Mouse (Mus musculus) hindbrain, embryonic 16.5 days (tissue): ENCODE data around the gene Iqschfp. TPM values are rescaled to one million over a fixed set of nuclear protein-coding genes. Genes with fewer than 3 reads are reported as not detected.

Experiments
- ATAC-seq: fragments of 200-750 bp; cut with Nextera tagmentation; 2 replicates; pipeline ENCODE4 v1.8.0; 2017; ENCODE audit warnings: moderate TSS enrichment, moderate library complexity
- H3K27ac ChIP-seq: fragments of 300-500 bp; sonication (generic); 2 replicates; pipeline ENCODE4 v1.5.1; 2014; ENCODE audit warnings: low read depth, mild to moderate bottlenecking, control low read depth, low read length, moderate library complexity
- H3K27me3 ChIP-seq: fragments of 300-500 bp; sonication (generic); replicated peaks from 2 replicates; pipeline ENCODE4 v1.6.1; 2014; ENCODE audit warnings: low read length; ENCODE audit not compliant: control insufficient read depth, insufficient read depth
- H3K36me3 ChIP-seq: fragments of 300-500 bp; sonication (generic); 2 replicates; pipeline ENCODE4 v1.6.1; 2014; ENCODE audit warnings: mild to moderate bottlenecking, low read length, moderate library complexity, mixed read lengths; ENCODE audit not compliant: control insufficient read depth, insufficient read depth
- H3K4me1 ChIP-seq: fragments of 300-500 bp; sonication (generic); 2 replicates; pipeline ENCODE4 v1.6.1; 2014; ENCODE audit warnings: low read depth, low read length; ENCODE audit not compliant: control insufficient read depth, insufficient read depth
- H3K4me2 ChIP-seq: fragments of 300-500 bp; sonication (generic); 2 replicates; pipeline ENCODE4 v1.6.1; 2014; ENCODE audit warnings: mild to moderate bottlenecking, low read length, control low read depth, moderate library complexity
- H3K4me3 ChIP-seq: fragments of 300-500 bp; sonication (generic); 2 replicates; pipeline ENCODE4 v1.5.1; 2014; ENCODE audit warnings: mild to moderate bottlenecking, low read length, control low read depth, moderate library complexity
- H3K9ac ChIP-seq: fragments of 300-500 bp; sonication (generic); 2 replicates; pipeline ENCODE4 v1.6.1; 2014; ENCODE audit warnings: low read depth, mild to moderate bottlenecking, control low read depth, low read length, moderate library complexity
- H3K9me3 ChIP-seq: fragments of 300-500 bp; sonication (generic); 2 replicates; pipeline ENCODE4 v1.6.1; 2014; ENCODE audit warnings: mild to moderate bottlenecking, low read length, moderate library complexity; ENCODE audit not compliant: control insufficient read depth
- WGBS: fragments of 180-500 bp; shearing (Covaris S2); extraction: QIAGEN DNeasy Blood & Tissue Kit; methylation state at CpG from one replicate; pipeline ENCODE4 v1.1.7; 2014; 5-methylcytosine and 5-hydroxymethylcytosine counted together
- polyA plus RNA-seq: library from polyadenylated mRNA; unstranded; fragments of >200 nt; fragmentation: Nextera tagmentation; extraction: Ambion mirVana; gene quantifications from 2 replicates; pipeline ENCODE4 v1.2.1, GENCODE M21; 2015

Gene Iqschfp
- polyA plus RNA-seq, 1 experiment from 2014 or later, result 4.8 TPM

- no peak overlapping the region for H3K4me3 ChIP-seq
- peaks cover 2% of the 10 kb centered on the region; the same call in 1 of the 2 replicates for H3K4me1 ChIP-seq
- no peak overlapping the region for H3K9ac ChIP-seq
- H3K4me2 ChIP-seq, result no peak overlapping the region
- no peaks in the 10 kb centered on the region for H3K36me3 ChIP-seq
- no peak overlapping the region for H3K27ac ChIP-seq
- H3K27me3 ChIP-seq, result no peaks in the 10 kb centered on the region
- no peaks in the 10 kb centered on the region for H3K9me3 ChIP-seq
- peak; percentile 53 for ATAC-seq
- WGBS, result 30% methylated on average over 4 of the region's 4 CpGs
Observed at GRCm38 (mm10) chr3:68202162-68202902, 310.3 kb downstream of the Iqschfp start.

- Histone ChIP-seq H3K4me2 (no peak overlapping the region), H3K27ac (no peak overlapping the region), H3K4me1 (peaks cover 2% of the 10 kb centered on the region; the same call in 1 of the 2 replicates), H3K4me3 (no peak overlapping the region), H3K9ac (no peak overlapping the region), H3K9me3 (no peaks in the 10 kb centered on the region), H3K27me3 (no peaks in the 10 kb centered on the region), H3K36me3 (no peaks in the 10 kb centered on the region)
- no peak for ATAC-seq
- WGBS, result 33% methylated on average over 4 of the region's 4 CpGs
Observed at GRCm38 (mm10) chr3:68203934-68204467, 312.0 kb downstream of the Iqschfp start.

GRCm38 (mm10) chr3:68210422-68210821 is 318.4 kb downstream of the Iqschfp start:
- no peaks in the 10 kb centered on the region for H3K9me3 ChIP-seq
- no peaks in the 10 kb centered on the region for H3K4me1 ChIP-seq
- no peak overlapping the region for H3K4me3 ChIP-seq
- H3K27me3 ChIP-seq, result no peaks in the 10 kb centered on the region
- H3K4me2 ChIP-seq, result no peak overlapping the region
- H3K27ac ChIP-seq, result no peak overlapping the region
- no peak for ATAC-seq
- H3K36me3 ChIP-seq, result no peaks in the 10 kb centered on the region
- WGBS, result 60% methylated on average over 4 of the region's 4 CpGs
- no peak overlapping the region for H3K9ac ChIP-seq

- ATAC-seq, result no peak
- Histone ChIP-seq H3K27ac (no peak overlapping the region), H3K36me3 (no peaks in the 10 kb centered on the region), H3K4me3 (no peak overlapping the region), H3K27me3 (no peaks in the 10 kb centered on the region), H3K9me3 (no peaks in the 10 kb centered on the region), H3K4me2 (no peak overlapping the region), H3K9ac (no peak overlapping the region), H3K4me1 (no peaks in the 10 kb centered on the region)
- 94% methylated on average over 3 of the region's 3 CpGs for WGBS
Observed at GRCm38 (mm10) chr3:68221452-68221851, 329.4 kb downstream of the Iqschfp start.

- ATAC-seq, result no peak
- Histone ChIP-seq H3K4me2 (no peak overlapping the region), H3K27me3 (no peaks in the 10 kb centered on the region), H3K4me3 (no peak overlapping the region), H3K4me1 (no peaks in the 10 kb centered on the region), H3K36me3 (no peaks in the 10 kb centered on the region), H3K9ac (no peak overlapping the region), H3K27ac (no peak overlapping the region), H3K9me3 (no peaks in the 10 kb centered on the region)
- 95% methylated on average over 2 of the region's 2 CpGs for WGBS
Observed at GRCm38 (mm10) chr3:68239887-68240286, 347.9 kb downstream of the Iqschfp start.

GRCm38 (mm10) chr3:68243239-68243638 is 351.2 kb downstream of the Iqschfp start:
- WGBS, result 75% methylated on average over 3 of the region's 3 CpGs
- H3K36me3 ChIP-seq, result no peaks in the 10 kb centered on the region
- no peaks in the 10 kb centered on the region for H3K9me3 ChIP-seq

GRCm38 (mm10) chr3:68246154-68246553 is 354.1 kb downstream of the Iqschfp start:
- no peak for ATAC-seq
- no peak overlapping the region for H3K27ac ChIP-seq
- no peaks in the 10 kb centered on the region for H3K9me3 ChIP-seq
- H3K4me1 ChIP-seq, result no peaks in the 10 kb centered on the region; the same call in 1 of the 2 replicates
- H3K4me3 ChIP-seq, result no peak overlapping the region
- no peak overlapping the region for H3K4me2 ChIP-seq
- WGBS, result 57% methylated on average over 4 of the region's 4 CpGs
- no peaks in the 10 kb centered on the region for H3K36me3 ChIP-seq
- no peak overlapping the region for H3K9ac ChIP-seq
- no peaks in the 10 kb centered on the region for H3K27me3 ChIP-seq

More at GRCm38 (mm10) chr3:68243239-68243638, 351.2 kb downstream of the Iqschfp start:
- Histone ChIP-seq H3K9ac (no peak overlapping the region), H3K27me3 (no peaks in the 10 kb centered on the region), H3K27ac (no peak overlapping the region), H3K4me3 (no peak overlapping the region), H3K4me1 (no peaks in the 10 kb centered on the region; the same call in 1 of the 2 replicates), H3K4me2 (no peak overlapping the region)
- no peak for ATAC-seq

GRCm38 (mm10) chr3:68250589-68250988 is 358.6 kb downstream of the Iqschfp start:
- H3K4me2 ChIP-seq, result no peak overlapping the region
- no peak overlapping the region for H3K9ac ChIP-seq
- no peak for ATAC-seq
- H3K27me3 ChIP-seq, result no peaks in the 10 kb centered on the region
- H3K4me1 ChIP-seq, result no peaks in the 10 kb centered on the region; the same call in 1 of the 2 replicates
- H3K4me3 ChIP-seq, result no peak overlapping the region
- H3K27ac ChIP-seq, result no peak overlapping the region
- no peaks in the 10 kb centered on the region for H3K36me3 ChIP-seq
- H3K9me3 ChIP-seq, result no peaks in the 10 kb centered on the region
- 61% methylated on average over 2 of the region's 2 CpGs for WGBS

GRCm38 (mm10) chr3:68252335-68252734 is 360.3 kb downstream of the Iqschfp start:
- WGBS, result 57% methylated on average over 1 of the region's 1 CpGs

More at GRCm38 (mm10) chr3:68252335-68252734, 360.3 kb downstream of the Iqschfp start:
- Histone ChIP-seq H3K36me3 (no peaks in the 10 kb centered on the region), H3K9me3 (no peaks in the 10 kb centered on the region), H3K27ac (no peak overlapping the region), H3K27me3 (no peaks in the 10 kb centered on the region), H3K4me2 (no peak overlapping the region), H3K4me1 (no peaks in the 10 kb centered on the region), H3K4me3 (no peak overlapping the region), H3K9ac (no peak overlapping the region)
- ATAC-seq, result no peak
